Mouse (Mus musculus) bone marrow, adult 2 months (tissue): ENCODE measurements around the gene Rasa3.

ENCODE experiments used
- CTCF ChIP-seq: fragments of 200-500 bp; IDR thresholded peaks from 2 replicates; pipeline ENCODE4 v1.5.1; 2011; ENCODE audit warnings: low read length, control low read depth; ENCODE audit not compliant: control insufficient read depth, insufficient read depth
- POLR2A ChIP-seq: fragments of 200-500 bp; IDR thresholded peaks from 2 replicates; pipeline ENCODE4 v1.6.1; 2011; ENCODE audit warnings: low read depth, mild to moderate bottlenecking, control low read depth, low read length, borderline replicate concordance; ENCODE audit not compliant: control insufficient read depth

DNA sequence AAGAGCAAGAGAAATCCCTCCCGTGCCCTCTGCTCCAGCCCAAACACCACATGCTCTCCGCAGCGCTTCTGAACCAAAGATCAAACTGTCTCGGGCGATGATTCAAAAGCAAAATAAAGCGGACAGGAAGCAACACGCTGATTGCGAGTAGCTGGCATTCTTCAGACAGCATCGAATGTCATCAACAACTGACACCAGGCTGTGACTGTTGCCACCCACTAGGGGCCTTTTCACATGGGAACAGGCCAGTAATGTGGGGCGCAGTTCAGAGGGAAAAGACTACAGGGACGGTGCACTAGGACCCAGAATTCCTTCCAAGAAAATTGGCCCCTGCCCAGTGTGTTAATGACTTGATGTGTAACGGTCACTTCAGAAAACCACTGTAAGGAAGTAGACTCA lies 1.1 kb downstream of the Rasa3 start:
- no peak for TF ChIP-seq CTCF
- TF ChIP-seq POLR2A = no peak
